Mouse (Mus musculus) cerebellum, postnatal 10 days (tissue): ENCODE data around the gene Dll4.

Experiments
- DNase-seq, 2 experiments: peaks; one replicate each; pipeline ENCODE4 v3.0.0; 2021; ENCODE audit warnings: mixed read lengths in 2 of 2

The Dll4 gene

GRCm38 (mm10) chr2:119335535-119335934 is 10.0 kb downstream of the Dll4 start:
- DNase-seq, result no peak

DNA sequence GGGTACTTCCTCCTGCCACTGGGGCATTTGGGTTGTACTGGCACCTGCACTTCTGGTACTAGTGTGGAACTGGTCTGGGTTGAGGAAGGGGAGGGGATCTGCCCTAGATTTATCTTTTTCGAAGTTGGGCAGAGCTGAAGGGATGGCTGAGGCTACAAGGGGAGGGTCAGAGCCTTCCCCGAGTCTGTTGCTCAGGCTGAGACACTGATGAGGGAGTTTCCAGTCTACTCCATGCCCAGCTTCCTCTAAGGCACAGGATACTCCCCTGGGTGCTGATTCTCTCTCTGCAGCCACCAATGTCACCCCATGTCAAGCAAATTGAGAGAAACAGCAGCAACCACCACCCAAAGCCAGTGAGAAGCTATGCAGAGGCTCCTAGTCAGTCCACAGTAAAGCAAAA is 10.4 kb downstream of the Dll4 start:
- no peak for DNase-seq

DNA sequence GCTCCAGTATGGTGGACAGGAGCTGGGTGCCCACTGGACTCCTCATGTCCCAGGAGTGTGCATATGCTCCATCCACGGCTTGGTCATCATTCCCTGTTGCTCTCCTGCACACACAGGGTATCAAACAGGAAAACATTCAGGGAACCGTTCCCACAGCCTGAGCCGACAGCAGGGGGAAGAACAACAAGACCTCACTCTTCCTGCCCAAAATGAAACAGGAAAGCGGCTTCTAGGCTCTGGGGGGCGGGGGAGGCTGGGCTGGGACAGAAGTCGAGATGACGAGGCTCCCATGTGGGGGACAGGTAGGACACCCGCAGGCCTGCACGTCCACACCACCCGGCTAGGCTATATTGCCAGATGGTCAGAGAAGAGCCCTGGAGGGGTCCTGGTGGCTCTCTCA is 10.9 kb downstream of the Dll4 start:
- peak; percentile 36 to 50 for DNase-seq

GRCm38 (mm10) chr2:119337425-119338265 is 12.1 kb downstream of the Dll4 start:
- DNase-seq, result peak; percentile 94 to 96

- DNase-seq, result no peak
These were observed 19.1 kb downstream of the Dll4 start for GRCm38 (mm10) chr2:119344537-119345138.

DNA sequence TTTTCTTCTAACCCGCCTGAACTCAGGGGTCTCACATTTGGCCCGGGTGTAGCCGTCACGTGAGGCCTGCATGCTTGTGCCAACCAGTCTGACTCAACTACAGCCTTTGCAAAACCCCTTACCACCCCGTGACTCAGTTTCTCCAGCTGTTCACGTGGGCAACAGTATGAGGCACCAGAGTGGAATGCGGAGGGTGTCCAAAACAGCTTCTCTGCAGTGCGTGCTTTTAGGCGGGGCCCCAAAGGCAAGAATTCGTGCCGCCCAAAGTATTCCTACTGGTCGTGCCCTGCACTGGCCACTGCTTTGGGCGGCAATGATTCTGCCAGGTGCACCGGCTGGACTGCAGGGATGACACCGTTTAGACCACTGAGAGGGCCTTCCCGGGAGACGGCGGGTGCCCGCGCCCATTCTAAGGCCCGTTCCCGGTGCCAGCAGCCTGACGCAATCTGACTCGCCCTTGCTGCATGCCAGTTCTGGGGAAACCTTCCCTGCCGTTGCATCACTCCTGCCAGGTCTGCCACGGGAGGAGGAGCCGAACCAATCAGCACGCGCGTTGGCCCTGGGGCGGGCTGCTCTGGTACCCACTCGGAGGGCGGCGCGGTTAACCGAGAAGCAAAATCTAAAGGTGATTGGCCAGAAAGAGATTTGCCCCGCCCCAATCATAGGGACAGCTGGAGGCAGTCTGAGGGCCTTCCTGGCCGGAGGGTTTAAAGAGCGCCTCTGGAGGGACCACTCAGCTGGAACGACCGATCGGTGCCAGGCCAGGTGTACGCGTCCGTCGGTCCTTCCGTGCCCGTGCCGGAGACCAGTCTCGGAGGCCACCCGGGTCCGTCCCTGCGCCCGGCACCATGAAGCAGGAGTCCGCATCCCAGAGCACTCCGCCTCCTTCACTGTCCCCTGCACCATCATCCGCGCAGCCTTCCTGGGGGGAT is 25.2 kb downstream of the Dll4 start, which contains the start of gene Chac1:
Chac1 (plus strand) TSS at position 675 of the 932 bp plus-strand sequence.
- DNase-seq, result peak; percentile 96 to 98

DNA sequence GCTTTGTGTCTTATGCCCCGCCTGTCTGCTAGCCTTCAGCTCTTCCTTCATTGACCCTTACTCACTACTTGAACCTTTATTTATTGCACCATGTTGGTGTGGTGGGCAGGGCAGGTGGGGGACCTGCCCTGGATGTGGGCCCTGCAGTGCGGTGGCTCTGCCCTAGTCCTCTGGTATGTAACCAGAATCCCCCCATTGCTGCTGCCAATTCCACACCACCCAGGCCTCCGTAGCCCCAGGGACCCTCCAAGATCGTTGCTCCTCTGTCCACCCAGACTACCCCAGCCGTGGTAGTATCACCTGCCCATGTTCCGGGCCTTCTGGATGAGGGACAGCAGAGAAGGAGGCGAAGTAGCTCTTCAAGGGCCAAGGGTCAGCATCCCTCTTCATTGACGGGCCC is 28.1 kb downstream of the Dll4 start:
- DNase-seq, result no peak

- DNase-seq, result peak; percentile 95 to 96
These were observed 29.5 kb downstream of the Dll4 start for GRCm38 (mm10) chr2:119355089-119355488.

DNA sequence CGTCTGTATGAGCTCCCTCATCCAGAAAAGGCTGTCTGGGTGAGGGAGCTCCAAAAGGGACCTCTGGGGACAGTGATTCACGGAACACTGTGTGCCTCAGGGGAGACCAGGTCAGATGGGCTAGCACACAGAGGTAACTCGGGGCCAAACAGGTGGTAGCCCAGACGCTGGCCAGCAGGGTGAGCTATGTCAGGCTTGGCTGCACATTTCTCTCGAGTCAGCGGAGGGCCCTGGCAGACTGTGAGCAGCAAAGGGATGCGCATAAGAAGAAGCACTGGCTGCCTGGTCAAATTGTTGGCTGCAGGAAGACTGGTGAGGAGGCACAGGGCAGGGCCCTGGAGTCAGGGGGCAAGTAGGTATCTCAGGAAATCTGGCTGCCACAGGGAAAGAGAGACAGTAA is 30.1 kb downstream of the Dll4 start:
- DNase-seq, result peak; percentile 91 to 93

DNA sequence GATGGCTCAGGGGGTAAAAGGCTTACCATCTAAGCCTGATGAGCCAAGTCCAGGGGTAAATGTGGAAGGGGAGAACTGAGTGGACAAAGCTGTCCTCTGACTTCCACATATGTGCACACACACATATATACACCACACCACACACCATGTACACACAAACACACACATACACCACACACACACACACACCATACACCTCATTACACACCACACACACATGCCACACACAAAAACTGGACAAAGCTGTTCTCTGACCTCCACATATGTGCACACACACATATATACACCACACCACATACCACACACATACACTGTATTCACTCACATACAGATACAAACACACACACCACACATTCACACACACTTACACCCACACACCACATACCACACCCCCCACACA is 30.7 kb downstream of the Dll4 start:
- no peak for DNase-seq

- DNase-seq, result no peak
These were observed 31.2 kb downstream of the Dll4 start for GRCm38 (mm10) chr2:119356805-119357204.

GRCm38 (mm10) chr2:119358249-119358648 is 32.7 kb downstream of the Dll4 start:
- no peak for DNase-seq

GRCm38 (mm10) chr2:119359721-119360291 is 34.2 kb downstream of the Dll4 start:
- no peak for DNase-seq

DNA sequence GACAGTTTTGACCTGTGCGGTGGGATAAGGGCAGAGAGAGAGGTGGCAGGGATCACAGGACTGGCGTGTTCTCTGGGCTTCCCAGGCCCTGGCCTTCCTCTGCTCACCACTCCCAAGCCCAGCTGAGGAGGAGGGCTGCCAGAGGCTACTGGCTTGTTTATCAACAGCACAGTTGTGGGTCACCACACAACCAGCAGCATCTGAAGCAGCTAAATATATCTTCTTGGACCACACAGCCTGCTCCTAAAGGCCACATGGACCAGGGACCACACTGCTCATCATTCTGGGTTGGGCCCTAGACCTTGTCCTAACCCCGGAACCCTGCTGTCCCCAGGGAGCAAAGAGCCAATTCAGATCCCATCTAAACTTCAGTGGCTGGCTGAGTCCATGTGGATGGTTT is 39.4 kb downstream of the Dll4 start:
- DNase-seq, result no peak

GRCm38 (mm10) chr2:119367346-119367745 is 41.8 kb downstream of the Dll4 start:
- no peak for DNase-seq

DNA sequence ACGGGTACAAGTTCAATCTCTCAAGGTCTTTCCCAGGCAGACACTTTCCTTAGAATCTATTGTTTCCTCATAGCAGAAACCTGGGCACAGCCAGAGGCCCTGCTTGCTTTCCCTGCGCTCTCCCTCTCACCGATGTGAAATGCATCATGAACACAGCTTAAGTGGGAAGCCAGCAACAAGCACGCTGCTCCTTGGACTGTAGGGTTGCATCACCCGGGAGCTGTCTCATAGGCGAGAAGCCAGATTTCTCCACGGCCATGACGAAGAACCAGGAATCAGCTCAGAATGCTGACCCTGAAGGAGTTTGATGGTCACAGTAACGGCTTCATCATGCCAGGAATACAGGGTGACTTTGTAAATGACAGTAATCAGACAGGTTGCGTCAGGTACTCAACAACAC is 44.5 kb downstream of the Dll4 start:
- DNase-seq, result no peak

GRCm38 (mm10) chr2:119377286-119377685 is 51.7 kb downstream of the Dll4 start:
- no peak for DNase-seq

GRCm38 (mm10) chr2:119377826-119378225 is 52.2 kb downstream of the Dll4 start:
- no peak for DNase-seq

DNA sequence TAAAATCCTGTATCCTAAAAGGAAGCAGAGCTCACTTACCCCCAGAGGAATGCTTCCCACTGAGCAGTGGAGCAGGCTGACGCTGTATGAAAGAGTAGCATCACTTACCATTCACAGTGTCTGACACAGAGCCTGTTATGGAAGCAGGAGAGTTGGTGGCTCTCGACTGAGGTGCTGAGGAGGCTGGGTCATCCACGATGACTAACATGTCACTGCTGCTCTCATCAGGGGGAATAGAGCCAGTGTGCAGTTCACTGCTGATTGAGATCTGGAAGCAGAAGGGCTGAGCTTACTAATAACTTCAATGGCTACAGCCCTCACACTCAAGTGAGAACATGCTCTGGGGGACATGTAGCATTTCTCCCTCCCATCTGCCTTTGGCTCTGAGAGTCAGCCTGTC is 53.9 kb downstream of the Dll4 start:
- no peak for DNase-seq
